Mouse (Mus musculus) hindbrain, embryonic 14.5 days (tissue): Measurements from ENCODE around the gene Memo1. TPM values are rescaled to one million over a fixed set of nuclear protein-coding genes. Genes with fewer than 3 reads are reported as not detected.
"Not testable (repeated sequence)": the region's sequence is repeated elsewhere in the genome, so short reads cannot be mapped to it uniquely, and the experiment has no call there.

Experiments used
- ATAC-seq: fragments of 200-750 bp; cut with Nextera tagmentation; 2 replicates; pipeline ENCODE4 v1.8.0; 2017; ENCODE audit warnings: moderate number of reproducible peaks, mild to moderate bottlenecking, moderate TSS enrichment, moderate library complexity; ENCODE audit not compliant: low FRiP score
- DNase-seq: peaks from one replicate; pipeline ENCODE4 v3.0.0-alpha.2; 2015; ENCODE audit warnings: low spot score
- H3K27ac ChIP-seq: fragments of 300-500 bp; sonication (generic); 2 replicates; pipeline ENCODE4 v1.5.1; 2014; ENCODE audit warnings: mild to moderate bottlenecking, moderate library complexity
- H3K27me3 ChIP-seq: fragments of 300-500 bp; sonication (generic); 2 replicates; pipeline ENCODE4 v1.6.1; 2014; ENCODE audit warnings: mild to moderate bottlenecking, low read length, mixed read lengths; ENCODE audit not compliant: control insufficient read depth, insufficient read depth
- H3K36me3 ChIP-seq: fragments of 300-500 bp; sonication (generic); replicated peaks from 2 replicates; pipeline ENCODE4 v1.6.1; 2014; ENCODE audit not compliant: control insufficient read depth, insufficient read depth
- H3K4me1 ChIP-seq: fragments of 300-500 bp; sonication (generic); replicated peaks from 2 replicates; pipeline ENCODE4 v1.6.1; 2014; ENCODE audit warnings: antibody characterized with exemption, low read length, mixed read lengths; ENCODE audit not compliant: control insufficient read depth, insufficient read depth
- H3K4me2 ChIP-seq: fragments of 300-500 bp; sonication (generic); replicated peaks from 2 replicates; pipeline ENCODE4 v1.6.1; 2014; ENCODE audit warnings: mild to moderate bottlenecking, moderate library complexity
- H3K4me3 ChIP-seq: fragments of 300-500 bp; sonication (generic); replicated peaks from 2 replicates; pipeline ENCODE4 v1.5.1; 2014; ENCODE audit warnings: mild to moderate bottlenecking, low read length
- H3K9ac ChIP-seq: fragments of 300-500 bp; sonication (generic); 2 replicates; pipeline ENCODE4 v1.6.1; 2014
- H3K9me3 ChIP-seq: fragments of 300-500 bp; sonication (generic); 2 replicates; pipeline ENCODE4 v1.6.1; 2016; ENCODE audit warnings: low read length; ENCODE audit not compliant: control insufficient read depth
- WGBS: fragments of 180-500 bp; shearing (Covaris S2); extraction: QIAGEN DNeasy Blood & Tissue Kit; methylation state at CpG from one replicate; pipeline ENCODE4 v1.1.7; 2014; 5-methylcytosine and 5-hydroxymethylcytosine counted together
- polyA plus RNA-seq: library from polyadenylated mRNA; unstranded; fragments of >200 nt; fragmentation: Nextera tagmentation; extraction: Ambion mirVana; gene quantifications from 2 replicates; pipeline ENCODE4 v1.2.1, GENCODE M21; 2014

Gene Memo1
- polyA plus RNA-seq, 1 experiment from 2014 or later, result 61.0 TPM

- Histone ChIP-seq H3K4me2 (no peak overlapping the region), H3K27me3 (no peaks in the 10 kb centered on the region), H3K36me3 (no peaks in the 10 kb centered on the region), H3K4me1 (no peaks in the 10 kb centered on the region), H3K27ac (no peak overlapping the region), H3K9ac (no peak overlapping the region), H3K9me3 (no peaks in the 10 kb centered on the region), H3K4me3 (no peak overlapping the region)
- ATAC-seq, result no peak
- no peak for DNase-seq
- 51% methylated on average over 5 of the region's 5 CpGs for WGBS
Measured at GRCm38 (mm10) chr17:74322400-74323054, 27.2 kb upstream of the Memo1 start.

- H3K27ac ChIP-seq, result no peak overlapping the region
- ATAC-seq (no peak), DNase-seq (no peak)
- peaks cover 17% of the 10 kb centered on the region for H3K4me1 ChIP-seq
- 91% methylated on average over 6 of the region's 6 CpGs for WGBS
- no peak overlapping the region for H3K9ac ChIP-seq
- H3K36me3 ChIP-seq, result no peaks in the 10 kb centered on the region
- no peak overlapping the region for H3K4me3 ChIP-seq
- H3K9me3 ChIP-seq, result no peaks in the 10 kb centered on the region
- no peaks in the 10 kb centered on the region for H3K27me3 ChIP-seq
- H3K4me2 ChIP-seq, result no peak overlapping the region
Measured at GRCm38 (mm10) chr17:74318721-74319120, 23.4 kb upstream of the Memo1 start.

DNA sequence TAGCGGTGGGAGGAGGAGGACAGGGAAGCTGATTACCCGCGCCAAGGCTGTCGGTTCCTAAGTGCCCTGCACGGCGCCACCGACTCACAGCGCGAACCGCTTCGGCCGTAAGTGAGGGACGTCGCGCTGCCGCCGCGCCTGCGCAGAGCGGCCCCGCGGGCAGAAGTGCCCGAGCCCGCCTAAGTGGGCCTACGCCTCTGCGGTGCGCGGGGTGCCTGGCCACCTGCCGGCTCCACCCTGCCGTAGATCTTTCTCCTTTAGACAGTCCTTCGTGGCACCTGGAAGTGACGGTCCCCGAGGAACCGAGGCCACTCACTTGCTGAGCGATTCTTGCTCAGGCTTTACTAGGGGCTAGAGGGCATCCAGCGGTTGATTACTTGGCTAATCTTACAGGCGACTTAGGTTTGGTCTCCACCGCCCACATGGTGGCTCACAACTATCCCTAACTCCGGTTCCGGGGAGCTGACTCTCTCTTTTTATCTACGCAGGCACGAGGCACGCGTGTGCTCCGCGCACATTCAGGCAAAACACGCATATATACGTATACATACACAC lies 21.1 kb upstream of the Memo1 start:
- Histone ChIP-seq H3K36me3 (peaks cover 5% of the 10 kb centered on the region; the same call in 1 of the 2 replicates), H3K27me3 (no peaks in the 10 kb centered on the region), H3K4me1 (peaks cover 17% of the 10 kb centered on the region), H3K4me2 (peak overlapping the region; percentile 87), H3K27ac (peak overlapping the region; percentile 88), H3K9ac (peak overlapping the region; percentile 82), H3K4me3 (peak overlapping the region; percentile 88), H3K9me3 (no peaks in the 10 kb centered on the region)
- ATAC-seq (peak; percentile 96), DNase-seq (peak; percentile 88)
- 1% methylated on average over 47 of the region's 48 CpGs for WGBS

DNA sequence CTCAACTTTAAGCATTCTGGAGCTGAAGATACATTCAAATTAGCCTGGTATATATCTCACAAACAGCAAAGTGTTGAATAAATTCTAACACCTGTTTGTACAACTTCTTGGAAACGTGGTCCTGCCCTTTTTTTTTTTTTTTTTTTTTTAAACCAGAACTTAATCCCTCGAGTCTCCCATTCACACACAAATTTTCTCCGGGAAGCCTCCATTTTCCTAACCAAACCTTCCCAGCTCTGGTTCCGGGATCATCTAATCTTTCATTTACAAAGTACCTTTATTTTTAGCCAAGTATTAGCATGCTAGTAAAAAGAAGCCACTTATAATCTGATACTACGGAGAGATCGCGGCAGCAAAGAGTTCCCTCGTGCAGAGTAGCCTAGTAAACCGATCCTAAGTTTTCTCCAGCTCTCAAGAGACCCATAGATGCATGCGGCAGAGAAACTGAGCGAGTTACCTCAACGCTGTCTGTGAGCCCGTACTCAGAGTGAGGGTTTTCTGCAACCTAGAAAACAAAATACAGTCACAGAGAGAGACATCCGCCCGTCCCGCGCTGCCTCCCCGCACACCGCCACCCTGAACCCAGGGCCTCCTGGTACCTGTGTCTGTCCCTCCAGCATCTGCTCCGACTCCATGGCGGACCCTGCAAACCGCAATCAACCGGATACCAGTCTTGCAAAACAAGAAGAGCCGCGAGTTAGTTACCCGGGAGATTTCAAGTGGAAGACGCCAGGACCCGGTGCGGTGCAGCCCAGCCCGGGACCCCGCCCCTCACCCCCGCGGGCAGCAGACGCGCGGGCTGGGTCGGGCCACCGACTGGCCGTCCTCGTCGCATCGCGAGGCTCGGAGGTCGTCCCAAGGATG lies 20.4 kb upstream of the Memo1 start:
- Histone ChIP-seq H3K27me3 (no peaks in the 10 kb centered on the region), H3K4me3 (peak overlapping the region; percentile 88), H3K9ac (peak overlapping the region; percentile 82), H3K4me2 (peak overlapping the region; percentile 87), H3K27ac (peak overlapping the region; percentile 88), H3K4me1 (peaks cover 17% of the 10 kb centered on the region), H3K9me3 (no peaks in the 10 kb centered on the region), H3K36me3 (peaks cover 5% of the 10 kb centered on the region; the same call in 1 of the 2 replicates)
- DNase-seq (no peak), ATAC-seq (no peak; the same call in 1 of the 2 replicates)
- 1% methylated on average over 45 of the region's 45 CpGs for WGBS

- Histone ChIP-seq H3K4me2 (no peak overlapping the region), H3K27me3 (no peaks in the 10 kb centered on the region), H3K9me3 (no peaks in the 10 kb centered on the region), H3K4me3 (no peak overlapping the region), H3K9ac (no peak overlapping the region), H3K4me1 (no peaks in the 10 kb centered on the region), H3K27ac (no peak overlapping the region), H3K36me3 (peaks cover 50% of the 10 kb centered on the region)
- DNase-seq (no peak), ATAC-seq (no peak)
- 98% methylated on average over 1 of the region's 1 CpGs for WGBS
Measured at GRCm38 (mm10) chr17:74306021-74306420, 10.7 kb upstream of the Memo1 start.

GRCm38 (mm10) chr17:74305616-74306015 lies 10.3 kb upstream of the Memo1 start:
- H3K4me2 ChIP-seq, result no peak overlapping the region
- no peaks in the 10 kb centered on the region for H3K9me3 ChIP-seq
- H3K9ac ChIP-seq, result no peak overlapping the region
- no peak overlapping the region for H3K27ac ChIP-seq
- ATAC-seq (no peak), DNase-seq (no peak)
- peaks cover 54% of the 10 kb centered on the region for H3K36me3 ChIP-seq
- H3K4me3 ChIP-seq, result no peak overlapping the region
- no peaks in the 10 kb centered on the region for H3K4me1 ChIP-seq
- no peaks in the 10 kb centered on the region for H3K27me3 ChIP-seq
- WGBS, result 97% methylated on average over 4 of the region's 4 CpGs

- no peaks in the 10 kb centered on the region for H3K4me1 ChIP-seq
- no peak overlapping the region for H3K9ac ChIP-seq
- no peak for DNase-seq
- ATAC-seq, result no peak
- no peaks in the 10 kb centered on the region for H3K27me3 ChIP-seq
- peaks cover 60% of the 10 kb centered on the region for H3K36me3 ChIP-seq
- H3K27ac ChIP-seq, result no peak overlapping the region
- 97% methylated on average over 4 of the region's 4 CpGs for WGBS
- H3K4me3 ChIP-seq, result no peak overlapping the region
- no peak overlapping the region for H3K4me2 ChIP-seq
- no peaks in the 10 kb centered on the region for H3K9me3 ChIP-seq
Measured at GRCm38 (mm10) chr17:74304060-74304459, 8.7 kb upstream of the Memo1 start.

GRCm38 (mm10) chr17:74300089-74300488 lies 4.8 kb upstream of the Memo1 start:
- Histone ChIP-seq H3K4me1 (no peaks in the 10 kb centered on the region; the same call in 1 of the 2 replicates), H3K4me3 (no peak overlapping the region), H3K27me3 (no peaks in the 10 kb centered on the region), H3K4me2 (no peak overlapping the region), H3K9me3 (no peaks in the 10 kb centered on the region), H3K9ac (no peak overlapping the region), H3K27ac (no peak overlapping the region), H3K36me3 (peaks cover 32% of the 10 kb centered on the region)
- no peak for DNase-seq
- no peak for ATAC-seq
- 87% methylated on average over 5 of the region's 5 CpGs for WGBS

- ATAC-seq, DNase-seq, H3K27me3 ChIP-seq, H3K9me3 ChIP-seq, H3K4me3 ChIP-seq, H3K9ac ChIP-seq, H3K27ac ChIP-seq, H3K4me2 ChIP-seq: not testable (repeated sequence)
- Histone ChIP-seq H3K4me1 (peaks cover 14% of the 10 kb centered on the region), H3K36me3 (peaks cover 23% of the 10 kb centered on the region)
- 89% methylated on average over 5 of the region's 5 CpGs for WGBS
Measured at GRCm38 (mm10) chr17:74296991-74297390, 1.7 kb upstream of the Memo1 start.
